Mouse (Mus musculus) telencephalon, adult 2 months (tissue): ENCODE data around the gene Gtsf1l.

Experiments
- DNase-seq: peaks from one replicate; pipeline ENCODE4 v3.0.0-alpha.2; 2011; ENCODE audit warnings: low read depth, low spot score

The Gtsf1l gene

GRCm38 (mm10) chr2:163087728-163088127 lies at the start of gene Gtsf1l:
TSS of gene Gtsf1l (minus strand) at chr2:163087855.
- no peak for DNase-seq

DNA sequence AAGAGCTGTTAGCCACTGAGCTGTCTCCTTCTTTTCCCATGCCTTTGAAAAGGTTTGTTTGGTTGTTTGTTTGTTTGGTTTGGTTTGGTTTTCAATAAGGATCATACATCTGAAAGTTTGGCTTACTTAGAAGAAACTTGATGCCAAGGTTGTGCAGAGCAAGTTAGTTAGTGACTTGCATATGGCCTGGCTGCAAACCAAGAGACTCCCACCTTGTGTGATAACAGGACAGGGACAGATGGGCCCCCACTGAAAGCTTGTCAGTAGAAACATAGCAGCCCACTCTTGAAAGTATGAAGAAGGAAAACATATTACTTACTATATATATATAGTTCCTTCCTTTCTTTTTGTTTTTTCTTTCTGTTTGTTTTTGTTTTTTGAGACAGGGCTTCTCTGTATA lies 49.3 kb upstream of the Gtsf1l start:
- no peak for DNase-seq

GRCm38 (mm10) chr2:163135931-163136330 lies 48.3 kb upstream of the Gtsf1l start:
- no peak for DNase-seq

DNA sequence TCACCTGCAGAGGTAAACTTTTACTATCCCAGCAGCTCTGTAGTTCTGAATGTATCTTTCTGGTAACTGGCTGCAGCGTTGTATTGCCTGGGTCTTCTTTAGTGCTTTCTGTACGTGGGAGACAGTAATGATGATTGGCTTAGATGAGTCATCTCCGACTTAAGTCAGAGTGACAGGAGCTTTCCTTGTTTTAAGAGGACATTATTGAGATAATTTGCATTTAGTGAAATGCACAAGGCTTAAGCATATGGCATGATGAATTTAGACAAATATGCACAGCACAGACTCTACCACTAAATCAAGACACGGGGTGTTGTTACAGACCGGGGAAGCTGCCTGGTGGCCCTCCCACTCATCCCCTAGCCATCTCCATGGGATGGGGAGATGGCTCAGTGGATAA lies 44.7 kb upstream of the Gtsf1l start:
- DNase-seq, result peak; percentile 33

DNA sequence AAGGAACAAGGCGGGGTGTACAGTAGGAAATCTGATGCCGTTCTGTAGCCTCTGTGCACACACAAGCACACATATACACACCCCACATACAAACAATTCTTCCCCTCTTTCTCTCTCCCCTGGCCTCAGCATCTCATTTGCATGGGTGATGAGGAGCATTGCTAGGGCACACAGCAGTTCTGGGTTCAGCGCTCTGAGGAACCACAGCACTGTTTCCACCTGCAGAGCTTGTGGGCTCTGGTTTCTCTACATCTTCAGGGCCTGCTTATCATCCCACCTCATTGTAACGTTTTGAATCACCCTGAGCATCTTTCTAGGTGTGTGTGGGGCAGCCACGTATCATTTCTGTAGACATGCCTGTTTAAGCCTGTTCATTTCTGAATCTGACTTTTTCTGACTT lies 43.2 kb upstream of the Gtsf1l start:
- no peak for DNase-seq

GRCm38 (mm10) chr2:163123496-163123895 lies 35.8 kb upstream of the Gtsf1l start:
- no peak for DNase-seq

- DNase-seq, result no peak
Observed at GRCm38 (mm10) chr2:163122319-163122718, 34.7 kb upstream of the Gtsf1l start.

DNA sequence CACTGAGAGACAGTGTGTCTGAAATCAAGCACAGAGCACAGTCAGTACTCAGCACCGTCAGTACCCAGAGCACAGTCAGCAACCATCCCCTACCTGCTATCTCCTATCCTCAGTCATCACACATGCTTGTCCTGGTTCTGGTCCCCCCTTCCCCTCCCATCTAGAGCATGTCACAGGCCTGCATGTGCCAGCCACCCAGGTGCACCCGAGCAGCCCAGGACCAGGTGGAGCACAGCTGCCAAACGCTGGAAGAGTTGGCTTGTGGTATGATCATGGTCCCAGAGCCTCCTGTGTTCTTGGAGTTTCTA lies 33.7 kb upstream of the Gtsf1l start:
- no peak for DNase-seq

- DNase-seq, result no peak
Observed at GRCm38 (mm10) chr2:163120626-163121352, 33.1 kb upstream of the Gtsf1l start.

GRCm38 (mm10) chr2:163111413-163112201 lies 24.0 kb upstream of the Gtsf1l start:
- peak; percentile 49 for DNase-seq

DNA sequence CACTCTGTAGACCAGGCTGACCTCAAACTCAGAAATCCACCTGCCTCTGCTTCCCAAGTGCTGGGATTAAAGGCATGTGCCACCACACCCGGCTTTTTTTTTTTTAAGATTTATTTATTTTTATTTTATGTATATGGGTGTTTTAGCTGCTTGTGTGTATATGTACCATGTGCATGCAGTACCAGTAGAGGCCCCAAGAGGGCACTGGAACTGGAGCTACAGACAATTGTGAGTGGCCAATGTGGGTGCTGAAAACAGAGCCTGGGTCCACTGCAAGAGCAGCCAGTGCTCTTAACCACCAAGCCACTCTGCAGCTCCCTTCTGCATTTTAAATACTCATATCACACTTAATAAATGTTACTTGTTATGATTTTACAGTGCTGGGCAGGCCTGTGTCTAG lies 23.1 kb upstream of the Gtsf1l start:
- no peak for DNase-seq

DNA sequence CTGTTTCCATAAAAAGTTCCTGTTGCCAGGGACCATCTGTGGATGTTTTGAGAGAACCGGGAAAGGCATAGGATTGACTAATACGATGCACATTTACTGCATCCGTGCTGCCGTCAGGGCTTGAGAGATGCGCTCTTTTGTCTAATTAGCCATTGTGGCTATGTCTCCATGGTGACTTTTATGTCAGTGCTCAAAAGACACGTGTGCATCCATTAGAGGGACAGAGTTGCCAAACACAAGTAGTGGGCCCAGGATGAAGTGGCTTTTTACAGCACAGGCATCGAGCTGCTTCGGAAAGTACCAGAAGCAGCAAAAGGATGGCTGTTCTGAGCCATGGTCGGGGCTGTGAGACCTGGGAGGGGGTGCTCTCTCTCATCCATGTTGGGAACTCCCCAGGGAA lies 20.7 kb upstream of the Gtsf1l start:
- no peak for DNase-seq

- no peak for DNase-seq
Observed at GRCm38 (mm10) chr2:163104086-163104770, 16.6 kb upstream of the Gtsf1l start.

- DNase-seq, result no peak
Observed at GRCm38 (mm10) chr2:163102900-163103653, 15.4 kb upstream of the Gtsf1l start.

DNA sequence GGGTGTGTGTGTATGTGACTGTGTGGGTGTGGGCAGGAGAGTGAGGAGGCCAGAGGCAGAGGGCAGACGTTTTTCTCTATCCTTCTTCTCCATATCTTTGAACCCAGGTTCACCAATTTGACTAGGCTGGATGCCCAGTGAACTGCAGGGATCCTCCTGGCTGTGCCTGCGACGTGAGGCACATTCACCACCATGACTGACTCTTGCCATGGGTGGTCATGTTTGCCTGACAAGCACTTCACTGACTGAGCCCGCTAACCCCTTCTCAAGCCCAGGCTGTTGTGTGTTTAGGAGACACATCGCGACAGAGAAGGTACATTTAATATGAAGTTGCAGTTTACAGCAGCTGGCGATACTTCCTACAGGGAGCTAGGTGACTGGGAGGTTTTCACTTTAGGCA lies 14.6 kb upstream of the Gtsf1l start:
- no peak for DNase-seq

DNA sequence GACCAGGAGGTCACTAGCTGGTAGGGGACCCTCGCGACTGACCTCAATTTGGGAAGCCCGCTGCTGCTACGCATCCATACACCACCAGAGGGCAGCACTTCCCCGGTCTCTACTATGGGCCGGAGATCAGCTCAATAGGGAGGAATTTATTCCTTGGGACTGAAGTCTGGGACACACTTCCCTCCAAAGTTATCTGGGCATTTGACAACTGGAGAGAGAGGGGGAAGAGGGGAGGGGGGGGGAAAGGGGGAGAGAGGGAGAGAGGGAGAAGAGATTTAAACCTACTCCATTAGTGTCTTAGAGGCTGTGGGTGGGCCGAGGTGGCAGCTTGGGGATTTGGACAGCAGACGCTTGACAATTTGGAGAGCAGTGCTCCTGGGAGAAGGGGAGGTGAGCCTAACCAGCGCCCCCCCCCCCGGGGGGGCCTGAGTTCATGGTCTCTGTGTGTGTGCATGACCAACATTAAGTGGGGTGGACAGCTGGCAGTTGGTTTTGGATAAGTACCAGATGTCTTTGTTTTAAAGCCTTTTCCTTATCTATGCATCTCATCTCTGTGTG lies 14.1 kb upstream of the Gtsf1l start:
- no peak for DNase-seq

DNA sequence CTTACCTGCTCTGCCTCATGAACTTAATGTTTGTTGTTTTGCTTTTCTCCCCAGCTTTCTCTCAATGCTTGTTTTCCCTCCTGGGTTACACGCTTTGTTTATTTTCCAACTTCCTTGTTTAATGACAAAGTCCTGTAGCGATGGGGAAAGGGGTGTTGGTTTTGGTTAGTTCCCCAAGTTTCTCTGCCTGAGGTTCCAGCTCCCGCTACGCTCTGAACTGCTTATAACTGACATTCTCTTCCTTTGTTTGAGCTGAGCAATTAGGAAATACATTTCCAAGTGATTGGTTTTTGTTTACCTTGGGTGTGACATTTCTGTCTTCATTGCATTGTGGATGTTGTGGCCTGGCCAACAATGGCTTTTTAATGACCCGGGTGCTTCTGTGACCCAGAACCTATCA lies 12.9 kb upstream of the Gtsf1l start:
- DNase-seq, result no peak

DNA sequence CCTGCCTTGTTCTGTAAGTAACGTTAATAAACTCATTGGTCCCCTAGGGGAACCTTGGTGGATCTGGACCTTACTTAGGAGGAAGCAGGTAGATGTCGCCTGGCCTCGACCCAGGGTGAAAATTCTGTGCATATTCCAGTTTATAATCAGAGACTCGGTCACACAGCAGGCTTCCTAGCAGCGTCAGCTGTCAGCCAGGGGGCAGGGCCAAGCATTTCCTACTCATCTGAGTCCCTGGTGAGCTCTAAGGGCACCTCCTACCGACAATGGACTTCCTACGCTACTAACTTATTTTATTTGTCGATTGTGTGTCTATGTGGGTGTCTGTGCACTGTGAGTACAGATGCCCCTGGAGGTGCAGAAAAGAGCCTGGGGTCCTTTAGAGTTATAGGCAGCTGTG lies 12.3 kb upstream of the Gtsf1l start:
- no peak for DNase-seq

- DNase-seq, result no peak
Observed at GRCm38 (mm10) chr2:163095784-163096183, 8.1 kb upstream of the Gtsf1l start.

DNA sequence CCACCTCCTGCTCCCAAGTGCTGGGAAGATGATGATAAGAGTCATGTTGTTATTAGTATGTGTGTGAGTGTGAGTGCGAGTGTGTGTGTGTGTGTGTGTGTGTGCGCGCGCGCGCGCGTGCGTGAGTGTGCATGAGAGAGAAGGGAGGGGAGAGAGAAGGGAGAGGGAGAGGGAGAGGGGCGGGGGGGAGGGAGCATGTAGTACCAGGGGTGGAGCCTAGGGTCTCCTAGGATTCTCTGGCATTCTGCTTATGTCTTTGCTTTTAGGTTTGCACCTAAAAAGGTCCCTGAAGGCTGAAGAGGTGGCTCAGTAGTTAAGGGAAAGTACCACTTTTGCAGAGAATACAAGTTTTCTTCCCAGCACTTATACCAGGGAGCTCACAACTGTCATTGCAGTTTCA lies 7.3 kb upstream of the Gtsf1l start:
- no peak for DNase-seq

DNA sequence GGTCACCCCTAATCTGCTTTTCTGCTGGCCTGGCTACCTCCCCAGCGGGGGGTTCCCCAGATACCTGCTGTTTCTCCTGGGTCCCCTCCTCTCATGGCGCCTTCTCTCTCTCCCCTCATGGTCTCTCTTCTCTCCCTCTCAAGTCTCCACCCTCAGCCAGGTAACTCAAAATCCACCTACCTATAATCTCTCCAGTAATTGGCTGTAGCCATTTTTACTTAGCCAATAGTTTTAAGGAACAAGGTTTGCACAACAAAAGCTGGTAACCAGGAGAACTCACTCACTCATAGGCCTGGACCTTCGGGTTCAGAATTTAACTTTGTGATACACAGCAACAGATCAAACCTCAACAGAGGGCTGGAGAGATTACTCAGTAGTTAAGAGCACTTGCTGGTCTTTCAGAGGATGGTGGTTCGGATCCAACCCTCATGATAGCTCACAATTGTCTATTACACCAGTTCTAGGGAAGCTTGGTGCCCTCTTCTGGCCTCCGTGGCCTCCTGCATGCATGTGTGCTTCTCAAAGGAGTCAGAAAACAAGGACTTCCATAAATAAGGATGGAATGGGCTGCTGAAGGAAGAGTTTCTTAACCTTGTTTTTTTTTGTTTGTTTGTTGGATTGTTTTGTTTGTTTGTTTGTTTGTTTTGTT lies 1.9 kb upstream of the Gtsf1l start:
- DNase-seq, result no peak
